Mouse (Mus musculus): ENCODE results near the gene Serinc1. TPM values are rescaled to one million over a fixed set of nuclear protein-coding genes. Genes with fewer than 3 reads are reported as not detected.
"Not testable (repeated sequence)": the region's sequence is repeated elsewhere in the genome, so short reads cannot be mapped to it uniquely, and the experiment has no call there.

The Serinc1 gene
- total RNA-seq (2021) = 100 to 1,000 TPM; 964 to 993 TPM
- long read RNA-seq, experiment 1, transcript Serinc1-201 (9 exons, 2,880 nt) = major isoform, 1,299 of 1,375 reads
- long read RNA-seq, experiment 1, partial matches to known transcripts = 54 of 1,375 reads
- long read RNA-seq, experiment 1, other reads (novel, unspliced or antisense) = 21 of 1,375 reads
- long read RNA-seq, experiment 2, transcript Serinc1-201 (9 exons, 2,880 nt) = major isoform, 889 of 961 reads
- long read RNA-seq, experiment 2, partial matches to known transcripts = 51 of 961 reads
- long read RNA-seq, experiment 2, other reads (novel, unspliced or antisense) = 21 of 961 reads

DNA sequence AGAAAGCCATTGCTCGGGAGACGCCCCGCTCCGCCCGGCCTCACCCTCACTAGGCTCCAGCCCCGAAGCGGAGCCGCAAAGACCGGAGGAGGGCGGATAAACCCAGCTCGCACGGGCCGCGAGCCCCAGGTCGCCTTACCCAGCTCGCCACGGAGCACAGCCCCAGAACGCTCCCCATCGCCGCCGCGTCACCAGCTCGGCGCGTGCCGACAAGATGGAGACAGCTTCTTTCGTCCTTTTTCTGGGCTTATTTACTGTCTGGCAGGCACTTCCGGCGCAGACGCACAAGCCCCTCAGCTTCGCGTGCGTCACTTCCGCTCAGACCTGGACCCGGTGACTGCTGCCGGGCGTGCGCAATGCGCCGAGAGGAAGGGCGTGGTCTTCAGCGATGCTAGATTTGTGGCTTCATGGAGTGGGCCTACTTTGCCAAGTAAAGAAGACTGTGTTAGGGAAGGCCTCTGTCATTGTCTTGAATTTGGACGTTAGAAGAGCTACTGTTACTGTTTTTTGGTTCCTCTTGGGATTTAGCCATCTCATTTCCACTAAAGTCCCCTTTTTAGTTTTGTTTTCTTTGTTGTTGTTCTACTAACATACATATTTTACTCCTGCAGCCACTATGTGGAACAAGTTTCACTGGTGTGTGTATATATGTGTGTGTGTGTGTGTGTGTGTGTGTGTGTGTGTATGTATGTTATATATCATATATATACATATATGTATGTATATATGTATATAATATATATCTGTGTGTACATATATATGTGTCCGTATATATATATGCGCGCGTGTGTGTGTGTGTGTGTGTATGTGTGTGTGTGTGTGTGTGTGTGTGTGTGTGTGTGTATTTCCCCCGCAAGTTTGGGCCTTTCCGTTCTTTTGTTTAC is at the start of gene Serinc1:
Gene Serinc1 (minus strand): TSS at position 313 of the 884 bp plus-strand sequence.
- intact Hi-C loops (cut with DNase I) = no loop called here
- DNase-seq (ENCODE audit: low spot score in 2 of 2) = peak; percentile 95 to 97

GRCm38 (mm10) chr10:57576721-57577120 is 44.4 kb upstream of the Serinc1 start:
- intact Hi-C loops (cut with DNase I) = no loop called here
- no peak for DNase-seq (ENCODE audit: low spot score in 2 of 2)

DNA sequence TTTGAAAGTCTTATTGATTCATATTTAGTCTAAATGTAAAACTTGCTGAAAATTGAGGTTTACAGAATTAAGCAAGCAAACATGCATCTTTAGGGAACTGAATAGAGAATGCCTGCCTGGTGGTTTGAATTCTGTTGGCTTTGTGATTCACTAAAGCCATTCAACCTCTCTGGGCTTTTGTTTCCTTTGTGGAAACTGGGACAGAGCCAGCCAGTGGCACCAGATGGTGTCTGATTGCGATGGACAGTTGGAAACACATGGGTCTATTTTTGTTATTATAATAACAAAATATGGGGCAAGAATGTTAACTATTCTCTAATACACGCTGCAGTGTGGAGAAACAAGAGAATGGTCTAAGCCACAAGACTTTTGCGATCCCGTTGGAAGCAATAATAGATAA is 39.8 kb upstream of the Serinc1 start:
- no peak for DNase-seq (ENCODE audit: low spot score in 2 of 2)
- intact Hi-C loops (cut with DNase I) = no loop called here

DNA sequence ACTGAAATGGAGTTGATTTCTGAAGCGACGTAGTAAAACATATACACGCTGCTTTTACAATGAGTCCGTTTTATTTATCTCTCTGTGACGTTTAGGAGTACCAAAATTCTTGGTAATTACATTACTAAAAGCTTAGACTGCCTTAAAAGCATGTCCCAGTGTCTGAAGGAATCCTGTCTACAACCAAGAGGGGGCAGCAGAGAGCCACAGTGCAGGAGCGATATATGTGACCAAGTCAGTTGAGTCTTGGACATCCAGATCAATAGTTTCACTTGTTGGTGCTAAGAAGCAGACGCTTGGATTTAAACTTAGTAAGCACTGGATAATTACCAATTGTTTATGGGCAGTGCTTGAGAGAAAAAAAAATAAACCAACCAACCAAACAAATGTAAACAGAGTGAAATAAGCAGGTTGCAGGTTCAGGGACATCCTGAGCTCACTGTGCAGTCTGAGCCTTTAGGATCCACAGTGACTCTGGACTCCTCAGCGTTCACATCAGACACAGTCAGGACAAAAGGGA is 38.9 kb upstream of the Serinc1 start:
- peak; percentile 57 to 71 for DNase-seq (ENCODE audit: low spot score in 2 of 2)
- intact Hi-C loops (cut with DNase I) = no loop called here

- DNase-seq (ENCODE audit: low spot score in 2 of 2) = peak in 1 of 2 experiments; percentile 16
- intact Hi-C loops (cut with DNase I) = no loop called here
Measured at GRCm38 (mm10) chr10:57569023-57569931, 36.9 kb upstream of the Serinc1 start.

DNA sequence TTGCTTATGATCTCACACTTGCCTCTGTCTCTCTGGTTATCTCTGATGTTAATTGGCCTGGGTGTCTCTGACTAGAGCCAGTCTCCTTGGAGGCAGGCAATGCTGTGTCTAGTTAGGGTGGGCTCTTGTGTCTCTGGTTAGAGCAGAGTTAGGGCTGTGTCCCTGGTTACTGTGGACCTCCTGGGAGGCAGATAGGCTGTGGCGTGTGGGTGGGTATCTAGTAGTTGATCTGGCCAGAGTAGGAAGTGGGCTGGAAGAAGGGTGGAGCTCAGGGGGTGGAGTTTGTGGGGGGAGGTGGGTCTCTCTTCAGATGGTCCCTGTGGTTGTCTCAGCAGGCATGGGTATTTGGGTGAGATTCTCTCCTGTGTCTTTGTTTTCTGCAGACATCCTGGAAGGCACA is 33.9 kb upstream of the Serinc1 start:
- DNase-seq (ENCODE audit: low spot score in 2 of 2) = no peak
- intact Hi-C loops (cut with DNase I) = no loop called here

DNA sequence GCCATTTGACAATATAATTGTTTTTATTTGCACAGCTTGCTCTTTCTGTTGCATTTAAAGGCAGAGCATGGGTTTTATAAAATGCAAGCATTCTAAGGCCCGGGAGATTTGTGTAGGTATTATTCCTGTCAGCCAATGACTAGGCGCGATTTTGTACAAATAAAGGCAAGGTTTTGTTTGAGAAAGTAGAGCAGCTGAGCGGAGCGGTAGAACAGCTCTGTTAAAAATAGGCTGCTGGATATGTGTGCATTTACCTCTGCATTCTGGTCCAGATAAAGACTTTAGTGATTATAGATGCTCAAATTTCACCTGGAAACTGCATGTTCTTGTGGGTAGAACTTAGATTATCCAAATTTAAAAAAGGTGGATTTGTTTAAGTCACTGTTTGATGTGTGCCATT is 25.3 kb upstream of the Serinc1 start:
- DNase-seq (ENCODE audit: low spot score in 2 of 2) = no peak
- intact Hi-C loops (cut with DNase I) = no loop called here

DNA sequence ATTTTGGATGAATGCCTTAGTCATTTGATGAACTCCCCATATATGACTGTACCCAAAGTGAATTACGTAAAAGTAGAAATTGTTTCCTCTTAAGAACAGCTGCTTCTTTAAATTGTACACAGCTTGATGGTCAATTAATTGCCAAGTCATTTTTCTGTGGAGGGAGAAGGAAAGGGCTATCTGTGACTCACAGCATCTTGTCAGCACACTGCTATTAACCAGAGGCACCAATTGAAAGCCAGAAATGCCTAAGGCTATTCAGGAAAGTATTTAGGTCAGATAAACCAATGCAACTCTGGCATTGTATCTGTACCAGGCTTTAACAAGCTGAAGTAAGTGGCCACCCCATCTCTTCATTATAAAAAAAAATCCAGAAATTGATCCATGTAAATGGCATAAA is 21.4 kb upstream of the Serinc1 start:
- DNase-seq (ENCODE audit: low spot score in 2 of 2) = no peak
- intact Hi-C loops (cut with DNase I) = no loop called here

GRCm38 (mm10) chr10:57549631-57550030 is 17.3 kb upstream of the Serinc1 start:
- peak in 1 of 2 experiments; percentile 45 for DNase-seq (ENCODE audit: low spot score in 2 of 2)

GRCm38 (mm10) chr10:57543890-57544289 is 11.6 kb upstream of the Serinc1 start:
- intact Hi-C loops (cut with DNase I) = loop anchor here (5.0 kb wide), 1 partner anchor 198 kb away; no protein-coding TSS in a partner anchor
- not testable (repeated sequence) for DNase-seq (ENCODE audit: low spot score in 2 of 2)

More at GRCm38 (mm10) chr10:57549631-57550030, 17.3 kb upstream of the Serinc1 start:
- intact Hi-C loops (cut with DNase I) = no loop called here

DNA sequence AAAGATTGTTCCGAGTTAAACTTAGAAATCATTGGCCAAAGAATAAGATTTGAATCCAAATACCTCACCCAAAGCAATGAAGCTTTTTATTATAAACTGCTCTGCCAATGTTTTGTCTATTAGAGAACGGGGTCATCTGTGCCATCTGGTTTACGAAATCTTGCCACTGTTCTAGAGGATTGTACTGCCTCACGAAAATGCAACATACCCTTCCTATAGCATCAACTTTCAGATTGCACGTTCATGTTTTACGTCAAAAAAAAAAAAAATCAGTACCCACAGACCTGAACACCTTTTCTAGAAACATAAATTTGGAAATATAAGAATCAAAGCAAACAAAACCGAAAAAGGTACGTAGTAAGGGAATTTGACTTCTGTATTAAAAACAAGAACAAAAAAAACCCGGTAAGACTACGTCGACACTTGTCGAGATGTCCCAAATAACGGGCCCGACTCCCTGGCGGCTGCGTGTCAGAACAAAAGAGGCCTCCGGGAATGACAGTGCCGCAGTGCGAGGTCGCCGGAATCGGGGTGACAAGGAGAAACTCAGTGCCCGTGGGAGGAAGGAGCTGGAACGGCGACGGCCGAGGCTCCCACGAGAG is 613 bp downstream of the Serinc1 start:
- DNase-seq (ENCODE audit: low spot score in 2 of 2) = no peak
- intact Hi-C loops (cut with DNase I) = no loop called here

GRCm38 (mm10) chr10:57531076-57531475 is 1.3 kb downstream of the Serinc1 start:
- intact Hi-C loops (cut with DNase I) = no loop called here
- DNase-seq (ENCODE audit: low spot score in 2 of 2) = peak; percentile 29 to 43

GRCm38 (mm10) chr10:57526469-57526868 is 5.9 kb downstream of the Serinc1 start:
- DNase-seq (ENCODE audit: low spot score in 2 of 2) = no peak
- intact Hi-C loops (cut with DNase I) = loop anchor here (10.0 kb wide), 2 partner anchors 748 to 928 kb away; no protein-coding TSS in a partner anchor

DNA sequence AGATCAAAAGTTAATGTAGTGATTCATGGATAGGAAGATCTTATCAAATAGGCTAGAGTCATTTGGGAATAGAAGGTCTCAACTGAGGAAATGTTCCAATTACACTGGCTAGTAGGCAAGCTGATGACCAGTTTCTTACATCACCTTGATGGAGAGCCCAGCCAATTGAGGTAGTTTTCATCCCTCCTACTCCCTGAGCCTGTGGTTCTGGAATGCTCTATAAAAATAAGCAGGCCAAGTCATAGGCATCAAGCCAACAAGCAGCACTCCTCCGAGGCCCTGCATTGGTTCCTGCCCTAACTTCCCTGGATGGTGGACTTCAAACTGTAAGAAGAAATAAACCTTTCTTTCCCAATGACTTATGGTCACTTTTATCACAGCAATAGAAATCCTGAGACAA is 17.1 kb downstream of the Serinc1 start:
- DNase-seq (ENCODE audit: low spot score in 2 of 2) = no peak
- intact Hi-C loops (cut with DNase I) = no loop called here

DNA sequence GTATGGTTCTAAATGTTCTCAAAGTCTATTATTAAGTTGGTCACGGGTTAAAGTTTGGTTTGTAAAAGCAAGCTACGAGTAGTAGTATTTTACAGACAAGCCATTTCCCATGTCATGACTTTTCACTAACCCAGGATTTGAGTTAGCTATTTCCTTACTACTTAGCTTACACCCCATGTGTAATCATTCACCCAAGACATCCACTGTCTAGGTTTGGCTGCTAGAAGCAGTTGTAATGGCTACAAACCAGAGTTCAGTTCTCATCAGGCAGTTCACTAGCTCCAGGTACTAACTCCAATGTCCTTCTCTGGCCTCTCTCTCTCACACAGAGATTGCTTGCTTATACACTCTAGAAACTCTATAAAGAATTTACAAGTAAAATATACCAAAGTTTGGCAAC is 17.7 kb downstream of the Serinc1 start:
- no peak for DNase-seq (ENCODE audit: low spot score in 2 of 2)
- intact Hi-C loops (cut with DNase I) = no loop called here

DNA sequence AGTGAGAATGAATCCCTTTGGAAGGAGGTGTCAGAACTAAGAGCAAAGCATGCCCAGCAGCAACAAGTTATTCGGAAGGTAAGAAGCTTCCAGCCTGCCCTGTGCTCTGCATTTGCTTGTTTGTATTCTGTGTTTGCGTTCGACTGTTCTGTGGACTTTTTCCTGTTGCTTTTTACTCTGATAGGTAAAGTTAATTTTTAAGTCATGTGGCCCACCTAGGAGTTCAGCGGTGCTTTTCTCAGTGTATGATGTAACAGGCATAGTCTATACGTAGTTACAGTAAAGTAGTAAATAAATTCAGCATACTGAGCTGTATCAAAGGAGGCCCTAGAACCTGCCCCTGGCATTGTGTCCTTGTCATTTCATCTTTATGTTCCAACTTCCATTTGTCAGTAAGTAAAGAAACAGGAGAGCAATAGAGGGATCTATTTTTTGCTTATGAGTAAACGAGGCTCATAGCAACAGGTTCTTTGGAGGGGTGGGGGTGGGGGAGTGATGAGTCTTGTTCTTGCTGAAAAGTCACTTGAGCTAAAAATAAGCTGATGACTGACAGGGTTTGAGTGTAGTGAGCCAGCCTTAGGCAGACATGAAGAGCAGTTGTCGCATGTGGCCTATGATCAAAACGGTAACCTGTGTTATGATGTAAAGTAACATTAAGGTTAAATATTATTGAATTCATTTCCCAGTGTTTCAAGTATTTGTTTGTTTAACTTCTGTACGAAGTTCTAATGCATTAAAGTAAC is 32.7 kb downstream of the Serinc1 start:
- intact Hi-C loops (cut with DNase I) = no loop called here
- DNase-seq (ENCODE audit: low spot score in 2 of 2) = no peak

GRCm38 (mm10) chr10:57492050-57492449 is 40.3 kb downstream of the Serinc1 start:
- no peak for DNase-seq (ENCODE audit: low spot score in 2 of 2)
- intact Hi-C loops (cut with DNase I) = no loop called here

DNA sequence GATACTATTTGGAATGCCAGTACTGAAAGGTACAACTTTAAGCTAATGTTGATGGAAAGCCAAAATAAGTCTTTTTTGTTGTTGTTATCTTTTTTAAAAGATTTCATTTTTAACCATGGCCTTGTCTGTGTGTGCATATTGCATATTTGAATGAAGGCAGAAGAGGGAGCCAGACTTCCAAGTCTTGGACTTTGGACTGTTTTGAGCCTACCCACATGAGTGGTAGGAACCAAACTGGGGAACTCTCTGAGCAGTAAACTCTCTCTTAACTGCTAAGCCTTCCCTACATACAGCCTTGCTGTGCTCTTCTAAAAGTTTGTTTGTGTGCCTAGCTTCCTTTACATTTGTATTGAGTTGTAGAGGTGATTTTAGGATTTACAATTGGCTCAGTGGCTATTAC is 43.7 kb downstream of the Serinc1 start:
- no peak for DNase-seq (ENCODE audit: low spot score in 2 of 2)
- intact Hi-C loops (cut with DNase I) = no loop called here
